Mouse (Mus musculus) embryonic facial prominence, embryonic 11.5 days (tissue): ENCODE measurements around the gene Tecta. TPM values are rescaled to one million over a fixed set of nuclear protein-coding genes. Genes with fewer than 3 reads are reported as not detected.

Experiments
- ATAC-seq: fragments of 200-750 bp; cut with Nextera tagmentation; replicated peaks from 2 replicates; pipeline ENCODE4 v1.8.0; 2017; ENCODE audit warnings: low read depth; ENCODE audit not compliant: insufficient number of reproducible peaks, low FRiP score, low TSS enrichment
- DNase-seq: peaks from one replicate; pipeline ENCODE4 v3.0.0-alpha.2; 2015; ENCODE audit warnings: low spot score
- H3K27ac ChIP-seq: fragments of 300-500 bp; sonication (generic); replicated peaks from 2 replicates; pipeline ENCODE4 v1.5.1; 2014; ENCODE audit warnings: mild to moderate bottlenecking, low read depth, low read length, control low read depth
- H3K27me3 ChIP-seq: fragments of 300-500 bp; sonication (generic); 2 replicates; pipeline ENCODE4 v1.6.1; 2014; ENCODE audit warnings: mild to moderate bottlenecking, low read length, moderate library complexity, mixed read lengths; ENCODE audit not compliant: control insufficient read depth, insufficient read depth
- H3K36me3 ChIP-seq: fragments of 300-500 bp; sonication (generic); replicated peaks from 2 replicates; pipeline ENCODE4 v1.6.1; 2014; ENCODE audit warnings: low read depth, mild to moderate bottlenecking, low read length, moderate library complexity, mixed read lengths; ENCODE audit not compliant: control insufficient read depth, insufficient read depth
- H3K4me1 ChIP-seq: fragments of 300-500 bp; sonication (generic); 2 replicates; pipeline ENCODE4 v1.6.1; 2014; ENCODE audit warnings: low read length, mixed read lengths; ENCODE audit not compliant: control insufficient read depth, insufficient read depth
- H3K4me2 ChIP-seq: fragments of 300-500 bp; sonication (generic); 2 replicates; pipeline ENCODE4 v1.6.1; 2014; ENCODE audit warnings: low read depth, mild to moderate bottlenecking, control low read depth, low read length, moderate library complexity
- H3K4me3 ChIP-seq: fragments of 300-500 bp; sonication (generic); 2 replicates; pipeline ENCODE4 v1.5.1; 2014; ENCODE audit warnings: low read depth, low read length, control low read depth
- H3K9ac ChIP-seq: fragments of 300-500 bp; sonication (generic); replicated peaks from 2 replicates; pipeline ENCODE4 v1.6.1; 2014; ENCODE audit warnings: mild to moderate bottlenecking, control low read depth, low read length
- H3K9me3 ChIP-seq: fragments of 300-500 bp; sonication (generic); replicated peaks from 2 replicates; pipeline ENCODE4 v1.6.1; 2016; ENCODE audit warnings: mild to moderate bottlenecking, low read length, inconsistent platforms, mixed read lengths; ENCODE audit not compliant: control insufficient read depth
- WGBS: fragments of 180-500 bp; shearing (Covaris S2); extraction: QIAGEN DNeasy Blood & Tissue Kit; methylation state at CpG from one replicate; pipeline ENCODE4 v1.1.7; 2014; 5-methylcytosine and 5-hydroxymethylcytosine counted together
- microRNA-seq: library from miRNA; unstranded; fragments of <30 nt; microRNA quantifications from one replicate; pipeline ENCODE4, GENCODE M21; 2016; ENCODE audit warnings: borderline number of aligned reads
- polyA plus RNA-seq: library from polyadenylated mRNA; unstranded; fragments of >200 nt; fragmentation: Nextera tagmentation; extraction: Ambion mirVana; gene quantifications from 2 replicates; pipeline ENCODE4 v1.2.1, GENCODE M21; 2014

Gene Tecta
- polyA plus RNA-seq, 1 experiment from 2014 or later, result 0.14 TPM

DNA sequence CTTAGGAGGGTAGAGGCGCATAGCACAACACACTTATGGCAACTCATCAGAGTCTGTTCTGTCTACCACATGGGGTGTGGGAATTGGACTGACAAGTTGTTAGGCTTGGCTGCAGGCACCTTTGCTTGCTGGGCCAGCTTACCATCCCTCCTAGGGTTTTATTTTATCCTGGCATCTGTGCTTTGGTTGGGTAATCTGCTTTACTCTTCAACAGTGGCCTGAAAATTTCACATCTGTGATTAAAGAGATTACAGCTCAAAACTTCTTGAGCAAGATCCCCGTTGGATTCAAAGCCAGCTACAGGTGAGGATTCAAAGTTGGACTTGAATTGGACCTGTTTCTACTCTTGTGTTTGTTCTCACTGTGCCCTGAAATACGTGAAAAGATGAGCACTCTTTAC is 106.1 kb downstream of the Tecta start:
- no peak for DNase-seq
- Histone ChIP-seq H3K36me3 (no peaks in the 10 kb centered on the region), H3K27ac (no peak overlapping the region), H3K4me1 (no peaks in the 10 kb centered on the region), H3K9me3 (no peaks in the 10 kb centered on the region), H3K27me3 (no peaks in the 10 kb centered on the region), H3K9ac (no peak overlapping the region), H3K4me3 (no peak overlapping the region), H3K4me2 (no peak overlapping the region)
- ATAC-seq, result no peak
- WGBS, result 81% methylated on average over 3 of the region's 3 CpGs

DNA sequence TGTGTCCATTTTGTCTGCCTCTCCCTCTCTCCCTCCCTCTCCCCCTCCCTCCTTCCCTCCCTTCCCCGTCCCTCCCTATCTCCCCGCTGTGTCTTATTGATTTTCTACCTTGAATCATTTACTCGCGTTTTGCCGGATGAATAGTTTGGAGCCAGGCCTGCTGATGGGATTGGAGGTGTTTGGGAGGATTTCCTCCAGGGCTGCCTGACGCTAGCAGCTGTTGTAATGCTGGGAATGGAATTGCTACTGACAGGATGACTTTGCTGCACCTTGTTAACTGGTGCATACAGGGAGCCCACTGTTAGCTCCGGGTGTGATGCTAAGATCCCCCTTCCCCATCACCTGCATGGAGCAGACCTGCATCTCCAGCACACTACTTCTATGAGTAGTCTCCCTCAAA is 106.7 kb downstream of the Tecta start:
- no peak for ATAC-seq
- Histone ChIP-seq H3K36me3 (no peaks in the 10 kb centered on the region), H3K4me2 (no peak overlapping the region), H3K4me1 (no peaks in the 10 kb centered on the region), H3K9me3 (no peaks in the 10 kb centered on the region), H3K9ac (no peak overlapping the region), H3K4me3 (no peak overlapping the region), H3K27ac (no peak overlapping the region), H3K27me3 (no peaks in the 10 kb centered on the region)
- 51% methylated on average over 7 of the region's 7 CpGs for WGBS
- DNase-seq, result no peak

GRCm38 (mm10) chr9:42279676-42280075 is 120.1 kb downstream of the Tecta start:
- 73% methylated on average over 4 of the region's 4 CpGs for WGBS
- Histone ChIP-seq H3K4me1 (no peaks in the 10 kb centered on the region), H3K4me2 (no peak overlapping the region), H3K36me3 (no peaks in the 10 kb centered on the region), H3K4me3 (no peak overlapping the region), H3K9me3 (no peaks in the 10 kb centered on the region), H3K9ac (no peak overlapping the region), H3K27ac (no peak overlapping the region), H3K27me3 (no peaks in the 10 kb centered on the region)
- no peak for ATAC-seq
- DNase-seq, result no peak

Small RNAs within 50 kb of the gene (microRNA-seq; reads per million reads assigned to microRNA genes)
- not detected for gene Gm44311

Other genes starting within 250 kb of the Tecta start
- 52.1 and 56.8 TPM in 2 replicates for gene Sc5d, start 135.7 kb downstream of the Tecta start, polyA plus RNA-seq
- 4.3 and 4.8 TPM in 2 replicates for gene Tbcel, start 107.9 kb upstream of the Tecta start, polyA plus RNA-seq